Mouse (Mus musculus) gastrocnemius, adult 8-10 months (tissue): ENCODE measurements around the gene Sergef. TPM values are rescaled to one million over a fixed set of nuclear protein-coding genes. Genes with fewer than 3 reads are reported as not detected.
"Not testable (repeated sequence)": the region's sequence is repeated elsewhere in the genome, so short reads cannot be mapped to it uniquely, and the experiment has no call there.

Source experiments
- DNase-seq, 2 experiments: peaks; one replicate each; pipeline ENCODE4 v3.0.0; 2022; ENCODE audit warnings: low spot score in 2 of 2
- total RNA-seq, 4 experiments: library from RNA; stranded (reverse); gene quantifications; 2 replicates each; pipeline ENCODE4 v1.2.4; 2022

The Sergef gene
- total RNA-seq, result 1 to 10 TPM; 1.5 to 3.8 (median 3.1) TPM

DNA sequence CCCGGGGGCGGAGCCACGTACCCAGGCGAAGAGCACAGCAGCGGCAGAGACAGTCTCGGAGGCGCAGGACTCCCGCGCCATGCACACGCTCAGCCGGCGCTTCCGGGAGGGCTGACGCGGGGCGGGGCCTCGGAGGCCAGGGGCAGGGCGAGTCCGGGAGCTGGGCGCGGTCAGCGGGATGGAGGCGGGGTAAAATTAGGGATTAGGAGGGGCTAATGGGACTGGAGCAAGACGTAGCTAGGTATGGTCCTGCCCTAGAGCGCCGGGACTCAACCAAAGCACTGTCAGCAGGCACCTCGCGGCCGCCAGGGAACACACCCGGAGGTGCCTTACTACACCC is at the start of gene Sergef:
Gene Sergef, minus strand, starts transcription at position 116 of the 340 bp plus-strand sequence.
- DNase-seq, result peak; percentile 80 to 84

DNA sequence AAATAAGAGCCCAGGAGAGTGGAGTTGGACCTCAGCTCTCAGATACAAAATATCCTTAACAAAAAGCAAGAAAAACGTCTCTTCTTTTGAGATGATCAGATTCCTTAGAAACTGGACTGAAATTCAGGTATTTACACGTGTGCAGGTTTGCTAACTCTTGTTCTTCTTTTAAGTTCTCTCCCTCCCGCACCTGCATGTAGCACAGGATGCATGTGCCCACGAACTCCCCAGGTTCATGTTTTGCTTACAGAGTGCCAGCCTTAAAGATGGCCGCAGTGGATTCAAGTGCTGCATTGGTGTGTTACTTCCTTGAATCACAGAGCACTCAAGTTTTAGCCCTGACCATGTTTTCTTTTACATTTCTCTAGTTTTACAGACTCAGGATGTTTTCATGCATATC is 47.2 kb upstream of the Sergef start:
- no peak for DNase-seq

DNA sequence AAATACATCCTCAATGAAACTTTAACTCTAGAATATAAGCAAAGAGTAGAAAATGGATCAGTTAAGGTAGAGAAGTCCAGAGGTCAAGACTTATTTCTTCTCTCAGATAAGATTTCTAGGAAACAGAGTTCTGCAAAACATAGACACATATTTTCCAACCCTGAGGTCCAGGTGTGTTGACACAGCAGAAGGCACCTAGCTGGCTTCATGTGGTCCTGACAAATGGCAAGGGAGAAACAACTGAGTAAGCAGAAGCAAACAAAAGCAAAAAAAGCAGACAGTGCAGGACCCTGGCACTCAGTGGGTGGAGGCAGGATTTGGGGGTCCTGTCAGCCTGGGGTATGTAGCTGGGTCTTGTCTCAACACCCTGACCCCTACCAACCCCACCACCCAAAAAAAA is 41.1 kb upstream of the Sergef start:
- no peak for DNase-seq

DNA sequence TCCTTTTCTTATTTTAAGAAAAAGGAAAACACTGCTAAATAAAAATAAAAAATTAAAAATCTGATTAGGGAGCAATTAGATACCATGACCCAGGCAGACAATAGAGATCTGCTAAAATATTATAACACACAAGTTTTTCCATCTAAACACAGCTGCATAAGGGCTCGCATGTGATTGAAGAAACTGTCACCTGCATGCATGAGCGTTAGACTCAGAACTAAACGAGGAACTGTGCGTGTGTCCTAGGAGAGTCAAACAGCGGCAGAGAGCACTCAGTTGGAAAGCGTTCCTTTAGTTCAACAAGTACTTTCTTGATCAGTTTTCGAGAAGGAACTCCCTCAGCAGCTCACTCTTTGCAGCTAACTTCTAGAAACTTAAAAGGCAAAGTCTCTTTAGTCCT is 39.4 kb upstream of the Sergef start:
- not testable (repeated sequence) for DNase-seq

DNA sequence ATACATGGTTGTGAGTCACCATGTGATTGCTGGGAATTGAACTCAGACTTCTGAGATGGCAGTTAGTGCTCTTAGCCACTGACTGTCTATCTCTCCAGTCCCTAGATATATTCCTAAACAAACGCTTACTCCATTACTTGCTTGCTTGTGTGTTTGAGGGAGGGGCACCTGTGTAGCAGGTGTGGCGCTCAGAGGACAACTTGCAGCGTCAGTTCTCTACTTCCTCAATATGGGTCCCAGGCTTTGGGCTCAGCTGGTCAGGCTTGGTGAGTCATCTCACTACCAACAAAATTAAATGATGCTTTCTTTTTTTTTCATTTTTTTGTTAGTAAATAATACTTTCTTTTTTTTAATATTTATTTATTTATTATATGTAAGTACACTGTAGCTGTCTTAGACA is 38.8 kb upstream of the Sergef start:
- DNase-seq, result no peak

DNA sequence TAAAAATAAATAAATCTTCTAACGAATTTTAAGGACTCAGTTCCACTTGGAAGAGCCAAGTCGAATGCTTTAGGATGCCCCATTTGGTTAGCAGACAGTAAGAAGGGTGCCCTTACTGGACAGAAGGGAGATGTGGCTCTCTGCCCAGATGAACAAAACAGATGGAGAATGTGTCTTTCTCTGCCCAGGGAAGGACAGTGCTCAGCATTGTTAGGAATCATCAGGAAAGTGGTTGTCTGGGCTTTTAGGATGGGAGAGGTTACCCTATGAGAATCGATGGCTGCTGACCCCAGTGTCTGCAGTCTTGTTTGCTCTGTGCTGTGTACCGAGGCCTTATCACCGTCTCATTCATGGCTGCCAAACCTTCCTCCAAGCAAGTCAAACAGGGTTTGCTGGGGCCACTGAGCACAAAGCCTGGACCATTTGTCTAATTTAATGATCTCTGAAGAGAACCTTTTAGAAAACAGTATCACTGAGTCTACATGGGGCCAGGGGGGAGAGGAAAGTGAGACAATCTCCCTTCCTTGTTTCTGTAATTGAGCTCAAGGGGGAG is 37.3 kb upstream of the Sergef start:
- DNase-seq, result no peak

DNA sequence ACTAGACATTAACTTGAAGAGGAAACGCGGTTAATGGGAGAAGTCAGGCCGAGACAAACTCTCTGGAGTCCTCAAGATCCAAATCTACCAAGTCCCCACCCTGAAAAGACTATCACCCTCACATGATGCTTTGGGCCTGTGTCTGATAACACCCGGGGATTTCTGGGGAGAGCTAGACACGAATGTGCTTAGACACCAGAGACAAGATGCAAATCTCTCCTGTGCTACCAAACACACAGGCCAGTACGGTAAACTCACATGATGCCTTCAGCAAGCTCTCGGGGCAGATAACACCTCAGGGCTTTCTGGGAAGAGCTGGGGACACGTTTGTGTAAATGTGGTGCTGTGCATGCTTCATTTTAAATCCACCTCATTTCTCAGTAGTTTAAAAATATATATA is 36.3 kb upstream of the Sergef start:
- no peak for DNase-seq

DNA sequence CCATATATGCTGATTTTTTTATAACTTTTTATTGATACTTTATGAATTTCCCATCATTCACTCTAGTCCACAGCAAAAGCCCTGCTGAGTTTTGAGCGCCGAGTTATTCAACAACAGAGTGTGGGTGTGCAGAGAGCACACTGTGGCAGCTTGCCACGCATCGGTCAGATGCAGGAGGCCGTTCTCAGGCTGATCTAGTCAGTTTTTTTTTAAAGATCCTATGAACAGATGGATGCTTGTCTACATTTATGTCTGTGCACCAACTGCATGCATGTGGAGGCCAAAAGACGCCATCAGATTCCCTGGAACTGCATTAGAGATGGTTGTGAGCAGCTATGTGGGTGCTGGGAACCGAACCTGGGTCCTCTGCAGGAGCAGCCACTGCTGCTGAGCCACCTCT is 35.5 kb upstream of the Sergef start:
- DNase-seq, result no peak

DNA sequence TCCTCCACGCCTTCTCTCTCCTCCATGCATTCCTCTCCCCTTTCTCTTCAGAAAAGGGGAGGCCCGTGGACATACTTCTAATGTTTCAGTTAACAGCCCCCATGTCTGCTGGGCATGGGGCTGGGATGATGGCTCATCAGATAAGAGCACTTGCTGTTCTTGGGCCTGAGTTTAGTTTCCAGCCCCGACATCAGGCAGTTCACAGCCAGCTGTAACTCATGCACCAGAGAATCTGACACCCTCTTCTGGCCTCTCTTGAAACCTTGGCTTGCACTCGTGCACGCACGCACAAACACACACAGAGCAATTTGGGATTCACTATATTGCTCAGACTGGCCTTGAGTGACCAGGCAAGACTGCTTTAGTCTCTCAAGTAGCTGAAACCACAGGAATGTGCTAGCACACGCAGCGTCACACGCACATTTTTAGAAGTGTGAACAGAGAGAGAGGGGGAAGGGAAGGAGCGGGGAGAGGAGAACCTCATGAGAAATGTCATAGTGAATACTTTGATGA is 32.6 kb upstream of the Sergef start, which contains the start of gene Tph1:
Gene Tph1, minus strand, starts transcription at position 378 of the 513 bp plus-strand sequence.
- DNase-seq, result peak in 1 of 2 experiments; percentile 5

DNA sequence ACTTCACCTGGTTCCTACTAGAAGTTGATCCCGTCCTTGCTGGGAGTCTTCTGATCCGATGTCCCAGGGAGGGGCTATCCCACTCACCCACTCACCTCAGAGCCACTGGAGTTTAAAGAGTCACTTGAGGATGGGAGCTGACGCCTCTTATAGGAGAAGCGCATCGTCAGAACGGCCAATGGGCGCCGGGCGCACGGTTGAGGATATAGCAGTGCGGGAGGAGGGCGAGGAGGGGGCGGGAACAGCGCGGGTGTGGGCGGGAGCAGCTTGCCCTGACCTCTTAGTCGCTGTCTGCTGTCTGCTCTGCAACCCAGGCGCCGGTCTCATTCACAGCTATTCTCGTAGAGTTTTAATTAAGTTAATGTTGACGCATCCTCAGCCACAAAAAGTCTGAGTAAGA is 27.6 kb upstream of the Sergef start:
- no peak for DNase-seq

DNA sequence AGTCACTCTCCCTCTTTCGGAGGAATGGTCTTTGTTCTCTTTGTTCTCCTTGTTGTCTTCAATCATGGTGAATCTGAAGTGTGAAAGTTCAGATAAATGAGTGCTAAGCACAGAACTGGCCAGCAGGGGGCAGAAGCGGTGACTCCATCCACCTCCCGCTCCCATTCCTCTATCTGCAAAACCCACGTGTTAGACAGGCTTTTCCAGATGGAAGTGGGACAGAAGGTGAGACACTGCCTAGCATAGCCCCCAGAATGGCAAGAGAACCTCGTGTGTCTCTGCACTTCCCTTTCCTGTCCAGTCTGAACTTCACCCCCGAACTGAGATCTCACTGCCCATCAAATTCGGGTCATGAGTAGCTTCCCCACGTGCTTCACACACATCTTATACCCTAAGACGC is 25.6 kb upstream of the Sergef start:
- no peak for DNase-seq

DNA sequence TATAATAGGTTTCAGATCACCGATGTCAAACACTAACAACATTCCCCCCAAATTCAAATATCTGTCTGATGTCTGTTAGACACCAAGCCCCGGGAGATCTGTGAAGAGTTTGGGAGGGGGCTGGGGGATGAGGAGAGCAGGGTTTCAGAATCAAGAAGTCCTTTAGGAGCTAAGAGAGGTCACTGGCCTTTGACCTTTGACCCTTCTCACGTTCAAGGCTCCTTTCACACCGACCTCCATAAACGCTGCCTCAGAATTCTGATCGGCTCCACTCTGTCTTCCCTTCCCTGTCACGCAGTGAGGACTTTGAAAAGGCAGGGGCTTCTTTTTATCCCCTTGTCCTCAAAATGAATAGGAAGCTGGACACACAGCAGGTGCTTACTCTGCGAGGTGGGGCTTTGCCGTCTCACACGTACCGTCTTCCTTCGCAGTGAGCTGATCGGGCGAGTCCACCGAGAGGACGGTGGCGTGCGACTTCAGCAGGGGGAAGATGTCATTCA is 22.0 kb upstream of the Sergef start:
- no peak for DNase-seq

DNA sequence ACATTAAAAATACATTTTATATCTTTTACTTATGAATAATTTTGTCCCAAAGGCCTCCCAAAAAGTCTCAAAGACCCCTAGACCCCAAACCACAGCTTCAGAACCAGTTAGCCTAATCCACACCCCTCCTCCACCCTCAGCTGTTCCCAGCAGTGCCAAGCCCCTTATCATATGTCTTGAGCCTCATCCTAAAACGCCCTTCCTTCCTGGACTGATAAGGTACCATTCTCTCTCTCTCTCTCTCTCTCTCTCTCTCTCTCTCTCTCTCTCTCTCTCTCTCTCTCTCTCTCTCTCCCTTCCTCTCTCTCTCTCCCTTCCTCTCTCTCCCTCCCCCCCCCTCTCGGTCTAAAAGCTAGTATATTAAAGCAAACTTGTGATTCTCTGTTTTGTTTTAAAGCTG is 12.7 kb upstream of the Sergef start:
- no peak for DNase-seq

DNA sequence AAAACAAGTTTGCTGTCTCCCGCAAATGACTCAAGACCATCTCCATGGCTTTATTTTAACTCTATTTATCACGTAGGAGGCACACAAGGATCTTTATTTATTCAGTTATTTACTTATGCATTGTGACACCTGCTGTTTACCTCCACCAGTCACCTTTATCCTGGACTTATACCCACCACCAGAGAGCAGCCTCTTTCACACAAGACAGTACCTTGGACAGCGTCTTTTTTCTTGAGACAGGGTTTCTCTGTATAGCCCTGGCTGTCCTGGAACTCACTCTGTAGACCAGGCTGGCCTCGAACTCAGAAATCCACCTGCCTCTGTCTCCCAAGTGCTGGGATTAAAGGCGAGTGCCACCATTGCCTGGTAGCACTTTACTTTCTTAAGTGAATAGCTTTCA is 10.6 kb upstream of the Sergef start:
- DNase-seq, result not testable (repeated sequence)

DNA sequence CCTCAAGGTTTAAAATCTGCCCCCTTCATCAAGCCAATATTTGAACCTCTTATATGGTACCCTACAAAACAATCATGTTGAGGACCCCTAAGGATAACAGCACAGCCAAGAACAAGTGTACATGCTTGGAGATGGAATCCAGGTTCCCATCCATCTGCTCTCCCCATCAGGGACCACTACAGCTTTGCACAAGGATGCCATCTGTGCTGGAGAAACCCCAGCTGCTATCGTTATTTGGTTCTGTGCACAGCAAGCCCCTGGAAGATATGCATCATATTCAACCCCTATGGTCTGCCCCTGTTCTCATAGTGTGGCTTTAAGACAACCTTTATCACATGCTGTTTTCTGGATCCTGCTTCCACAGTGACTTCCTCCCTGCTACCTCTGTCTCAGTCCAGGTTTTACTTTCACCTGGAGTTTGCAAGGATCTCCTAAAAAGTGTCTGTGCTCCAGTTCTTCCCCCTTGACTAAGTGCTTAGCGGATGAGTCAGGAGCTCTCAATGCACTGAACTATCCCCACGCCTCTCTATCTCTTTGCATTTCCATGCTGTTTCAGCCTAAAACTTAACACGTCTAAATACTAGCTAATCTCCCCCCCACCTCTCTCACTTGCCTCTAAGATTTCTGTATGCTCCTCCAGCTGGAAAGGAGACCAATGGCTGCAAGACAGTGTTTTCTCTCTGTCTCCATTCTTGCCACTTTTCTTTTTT is 9.0 kb upstream of the Sergef start:
- DNase-seq, result no peak

DNA sequence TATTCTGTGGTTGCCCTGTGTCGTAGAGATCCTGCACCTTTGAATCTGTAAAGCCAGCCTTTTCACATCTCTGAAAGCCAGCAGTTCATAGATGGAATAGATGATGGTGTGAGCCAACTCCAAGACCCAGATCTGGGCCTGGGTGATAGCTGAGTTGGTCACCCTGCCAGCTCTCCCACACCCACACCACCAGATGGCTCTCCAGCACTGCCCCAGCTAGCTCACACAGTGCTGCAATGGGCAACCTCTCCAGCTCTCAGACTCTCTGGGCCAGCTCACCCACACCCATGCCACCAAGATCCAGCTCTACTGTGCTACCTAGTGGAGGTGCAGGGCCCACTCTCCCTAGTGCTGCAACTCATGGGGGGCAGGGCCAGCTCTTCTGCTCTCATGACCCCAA is 3.6 kb upstream of the Sergef start:
- no peak for DNase-seq

DNA sequence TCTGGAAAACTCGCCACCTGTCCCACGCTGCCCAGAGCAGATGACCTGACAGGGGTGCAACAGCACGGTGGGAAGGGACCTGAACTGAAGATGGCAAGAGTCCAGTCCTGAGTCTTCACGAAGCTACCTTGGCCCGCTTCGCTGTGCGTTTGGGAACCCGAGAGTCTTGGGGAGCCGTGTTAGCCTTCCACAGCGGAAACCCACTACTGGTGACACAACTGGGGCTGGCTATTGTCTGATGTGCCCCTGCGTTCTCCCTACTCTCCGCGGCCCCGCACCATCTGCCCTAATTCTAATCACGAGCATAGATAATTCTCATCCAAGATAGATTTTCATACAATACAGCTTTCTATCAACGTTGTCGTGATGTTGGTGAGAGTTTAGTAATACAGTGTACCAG is 455 bp upstream of the Sergef start:
- DNase-seq, result no peak

DNA sequence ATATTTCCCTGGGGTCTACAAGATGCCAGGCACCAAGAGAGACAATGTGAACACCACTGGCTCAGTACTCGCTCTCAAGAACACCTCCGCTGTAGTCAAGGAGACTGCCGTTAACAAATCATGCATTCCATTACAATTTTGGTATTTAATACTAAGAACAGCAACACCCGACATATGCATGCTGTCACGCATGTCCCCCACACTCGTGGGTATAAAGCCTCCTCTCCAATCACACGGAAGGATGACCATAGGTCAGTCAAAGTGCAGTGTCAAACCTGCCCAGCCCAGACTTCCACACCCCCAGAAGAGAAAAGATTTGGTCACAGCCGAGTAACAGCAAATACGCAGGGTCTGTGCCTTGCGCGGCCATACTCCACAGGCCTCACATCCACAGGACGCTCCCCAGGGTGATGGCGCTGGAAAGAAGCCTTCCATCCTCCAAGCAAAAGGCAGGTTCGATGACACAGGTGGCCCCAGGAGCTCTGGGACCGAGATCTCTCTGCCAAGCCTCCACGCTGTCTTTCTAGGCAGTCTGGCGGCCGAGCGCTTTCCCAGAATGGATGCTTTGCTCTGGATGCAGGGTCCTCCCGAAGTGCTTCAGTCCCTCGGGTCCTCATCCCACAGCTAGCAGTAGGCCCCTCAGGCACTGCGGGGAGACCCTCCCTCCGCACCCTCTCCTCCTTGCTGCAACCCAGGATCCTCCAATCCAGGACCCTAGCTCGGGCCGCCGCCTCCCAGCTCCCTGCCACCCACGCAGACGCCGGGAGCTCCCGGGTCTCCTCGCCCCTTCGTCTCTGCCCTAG is 517 bp downstream of the Sergef start:
- DNase-seq, result no peak

DNA sequence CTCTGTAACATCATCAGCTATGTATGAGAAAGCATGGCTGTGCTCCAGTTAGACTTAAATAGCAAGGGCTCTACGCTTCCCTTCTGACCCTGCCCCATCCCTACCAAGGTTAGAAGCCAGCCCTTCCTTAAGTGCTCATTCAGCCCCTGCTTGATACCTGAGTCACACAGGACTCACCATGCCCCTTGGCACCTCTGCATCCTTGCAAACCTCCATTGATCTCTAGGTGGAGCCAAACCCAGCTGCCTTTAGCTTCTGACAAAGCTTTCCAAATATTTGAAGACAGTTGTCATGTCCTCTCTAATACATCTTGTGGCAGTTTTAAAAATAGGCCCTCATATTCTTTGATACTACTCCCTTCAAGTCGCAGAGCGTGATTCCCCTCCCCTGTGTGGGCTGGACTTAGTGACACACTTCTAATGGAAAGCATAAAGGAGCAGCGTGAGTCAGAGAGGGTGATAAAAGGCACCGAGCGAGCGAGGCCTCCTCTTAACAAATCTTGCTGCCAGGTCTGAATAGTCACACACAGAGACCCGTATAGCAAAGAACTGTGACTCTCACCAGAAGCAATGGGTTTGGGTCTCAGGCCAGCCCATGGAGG is 11.1 kb downstream of the Sergef start:
- no peak for DNase-seq

DNA sequence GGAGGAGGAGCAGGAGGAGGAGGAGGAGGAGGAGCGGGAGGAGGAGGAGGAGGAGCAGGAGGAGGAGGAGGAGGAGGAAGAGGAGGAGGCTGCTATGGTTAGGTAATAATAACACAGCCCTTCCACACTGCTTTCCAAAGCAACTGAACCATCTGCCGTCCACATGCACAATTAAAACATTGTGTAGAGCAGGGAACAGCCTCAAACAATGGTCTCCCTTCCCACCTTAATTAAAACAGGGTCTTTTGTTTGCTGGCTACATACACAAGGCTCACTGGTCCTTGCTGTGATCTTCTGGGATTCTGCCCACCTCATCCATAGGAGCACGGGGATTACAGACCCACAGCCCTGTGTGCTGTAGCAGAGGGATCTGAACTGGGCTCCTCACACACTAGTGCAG is 15.6 kb downstream of the Sergef start:
- no peak for DNase-seq

DNA sequence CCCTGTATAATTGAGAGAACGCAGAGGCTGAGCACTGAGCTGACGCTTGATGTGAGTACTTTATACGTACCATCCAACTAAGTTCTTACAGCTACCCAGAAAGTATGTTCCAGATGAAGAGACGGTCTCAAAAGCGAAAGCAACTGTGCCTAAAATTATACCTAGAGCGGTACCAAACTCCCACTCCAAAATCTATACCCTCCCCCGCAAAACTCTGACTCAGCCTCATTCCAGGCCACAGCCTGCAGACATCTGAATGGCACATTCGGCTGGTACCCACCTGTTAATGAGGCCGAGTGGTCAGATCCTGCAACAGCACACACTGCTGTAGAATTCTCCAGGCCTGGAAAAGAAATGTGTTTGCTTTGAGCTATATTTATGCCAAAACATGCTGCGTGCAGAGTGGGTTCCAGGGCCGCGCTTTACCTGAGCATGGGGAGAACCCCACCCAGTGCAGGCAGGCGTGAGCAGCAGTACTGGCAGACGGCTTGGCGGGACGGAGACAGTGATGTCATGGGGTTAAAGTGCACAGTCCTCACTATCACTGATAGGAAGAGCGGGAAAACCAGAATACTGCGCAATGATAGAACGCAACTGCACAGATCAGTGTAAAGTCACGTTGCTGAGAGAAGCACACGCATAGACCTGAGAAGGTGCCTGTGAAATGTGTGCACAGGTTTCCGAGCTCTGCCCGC is 21.0 kb downstream of the Sergef start:
- DNase-seq, result no peak
